Mouse (Mus musculus) small intestine, adult 2 months (tissue): Measurements from ENCODE around the gene Olfr91. TPM values are rescaled to one million over a fixed set of nuclear protein-coding genes. Genes with fewer than 3 reads are reported as not detected.

ENCODE experiments used
- H3K27ac ChIP-seq: fragments of 200-500 bp; 2 replicates; pipeline ENCODE4 v1.5.1; 2012; ENCODE audit warnings: low read depth, low read length, control low read depth, inconsistent platforms; ENCODE audit not compliant: insufficient read depth
- H3K27me3 ChIP-seq: fragments of 200-500 bp; 2 replicates; pipeline ENCODE4 v1.6.1; 2012; ENCODE audit warnings: mild to moderate bottlenecking, moderate library complexity, low read length, inconsistent platforms; ENCODE audit not compliant: control insufficient read depth, insufficient read depth
- H3K36me3 ChIP-seq: fragments of 200-500 bp; 2 replicates; pipeline ENCODE4 v1.6.1; 2012; ENCODE audit warnings: mild to moderate bottlenecking, low read length, control low read depth, inconsistent platforms; ENCODE audit not compliant: control insufficient read depth, insufficient read depth
- H3K4me1 ChIP-seq: fragments of 200-500 bp; 2 replicates; pipeline ENCODE4 v1.6.1; 2012; ENCODE audit warnings: low read length, inconsistent platforms, mixed read lengths; ENCODE audit not compliant: control insufficient read depth, insufficient read depth, insufficient read length
- H3K4me3 ChIP-seq: fragments of 200-500 bp; 2 replicates; pipeline ENCODE4 v1.5.1; 2012; ENCODE audit warnings: low read depth, mild to moderate bottlenecking, control low read depth, inconsistent platforms, low read length, moderate library complexity
- CTCF ChIP-seq: fragments of 200-500 bp; IDR thresholded peaks from 2 replicates; pipeline ENCODE4 v1.5.1; 2012; ENCODE audit warnings: low read depth, mild to moderate bottlenecking, control low read depth, inconsistent platforms, low read length, moderate library complexity, mixed read lengths; ENCODE audit not compliant: insufficient replicate concordance, insufficient read length; ENCODE audit errors: extremely low read depth
- POLR2A ChIP-seq: fragments of 200-500 bp; IDR thresholded peaks from 2 replicates; pipeline ENCODE4 v1.6.1; 2012; ENCODE audit warnings: low read depth, mild to moderate bottlenecking, control low read depth, inconsistent platforms, low read length, moderate library complexity
- WGBS: fragments of 180-500 bp; shearing (Covaris S2); methylation state at CpG from one replicate; pipeline ENCODE4 v1.1.7; 2018; 5-methylcytosine and 5-hydroxymethylcytosine counted together
- polyA plus RNA-seq: library from polyadenylated mRNA; depleted of rRNA; stranded (reverse); fragments of >200 nt; gene quantifications from 2 replicates; pipeline ENCODE4 v1.2.3, GENCODE M21; 2012

Gene Olfr91
- polyA plus RNA-seq, 1 experiment = not detected

- H3K36me3 ChIP-seq = peaks cover 1% of the 10 kb centered on the region; the same call in 1 of the 2 replicates
- no peak overlapping the region for H3K4me3 ChIP-seq
- 0 out of 2 replicates have a peak overlapping the region, but pooled peaks have one; percentile 18 for H3K27ac ChIP-seq
- WGBS = 77% methylated on average over 10 of the region's 10 CpGs
- no peaks in the 10 kb centered on the region for H3K27me3 ChIP-seq
- TF ChIP-seq CTCF = no peak
- TF ChIP-seq POLR2A = no peak
- H3K4me1 ChIP-seq = no peaks in the 10 kb centered on the region; the same call in 1 of the 2 replicates
Observed at GRCm38 (mm10) chr17:37062101-37062641, 35.9 kb downstream of the Olfr91 start.

- WGBS = 82% methylated on average over 3 of the region's 3 CpGs
- Histone ChIP-seq H3K27me3 (no peaks in the 10 kb centered on the region), H3K4me3 (no peak overlapping the region), H3K4me1 (no peaks in the 10 kb centered on the region; the same call in 1 of the 2 replicates), H3K36me3 (peaks cover 1% of the 10 kb centered on the region; the same call in 1 of the 2 replicates), H3K27ac (no peak overlapping the region)
- TF ChIP-seq POLR2A = no peak
- no peak for TF ChIP-seq CTCF
Observed at GRCm38 (mm10) chr17:37061435-37061834, 36.6 kb downstream of the Olfr91 start.

GRCm38 (mm10) chr17:37056957-37057356 lies 41.1 kb downstream of the Olfr91 start:
- WGBS = 92% methylated on average over 6 of the region's 6 CpGs
- Histone ChIP-seq H3K4me1 (no peaks in the 10 kb centered on the region), H3K27me3 (no peaks in the 10 kb centered on the region), H3K27ac (no peak overlapping the region), H3K36me3 (no peaks in the 10 kb centered on the region), H3K4me3 (no peak overlapping the region)
- no peak for TF ChIP-seq CTCF
- no peak for TF ChIP-seq POLR2A

- WGBS = 68% methylated on average over 4 of the region's 4 CpGs
- H3K27ac ChIP-seq = no peak overlapping the region
- H3K27me3 ChIP-seq = peaks cover 5% of the 10 kb centered on the region
- no peaks in the 10 kb centered on the region for H3K36me3 ChIP-seq
- no peak for TF ChIP-seq POLR2A
- TF ChIP-seq CTCF = no peak
- H3K4me3 ChIP-seq = no peak overlapping the region
- H3K4me1 ChIP-seq = peaks cover 13% of the 10 kb centered on the region
Observed at GRCm38 (mm10) chr17:37051745-37052144, 46.3 kb downstream of the Olfr91 start.

GRCm38 (mm10) chr17:37050876-37051275 lies 47.2 kb downstream of the Olfr91 start:
- TF ChIP-seq POLR2A = no peak
- TF ChIP-seq CTCF = no peak
- Histone ChIP-seq H3K36me3 (no peaks in the 10 kb centered on the region), H3K4me3 (peak overlapping the region; percentile 47), H3K27me3 (peaks cover 13% of the 10 kb centered on the region), H3K27ac (no peak overlapping the region), H3K4me1 (peaks cover 17% of the 10 kb centered on the region)
- WGBS = 40% methylated on average over 27 of the region's 27 CpGs

- H3K4me3 ChIP-seq = peak overlapping the region; percentile 47
- TF ChIP-seq POLR2A = peak; percentile 48; the same call in 1 of the 2 replicates
- no peak for TF ChIP-seq CTCF
- peaks cover 17% of the 10 kb centered on the region for H3K27me3 ChIP-seq
- 4% methylated on average over 22 of the region's 22 CpGs for WGBS
- H3K4me1 ChIP-seq = peaks cover 17% of the 10 kb centered on the region
- peak overlapping the region; percentile 38 for H3K27ac ChIP-seq
- no peaks in the 10 kb centered on the region for H3K36me3 ChIP-seq
Observed at GRCm38 (mm10) chr17:37050399-37050798, 47.7 kb downstream of the Olfr91 start.

- H3K27ac ChIP-seq = peak overlapping the region; percentile 38
- WGBS = 12% methylated on average over 39 of the region's 39 CpGs
- H3K36me3 ChIP-seq = no peaks in the 10 kb centered on the region
- TF ChIP-seq POLR2A (no peak; the same call in 1 of the 2 replicates), CTCF (peak; percentile 60)
- peak overlapping the region; percentile 47 for H3K4me3 ChIP-seq
- H3K4me1 ChIP-seq = peaks cover 17% of the 10 kb centered on the region
- peaks cover 19% of the 10 kb centered on the region for H3K27me3 ChIP-seq
Observed at GRCm38 (mm10) chr17:37049570-37050310, 48.3 kb downstream of the Olfr91 start.
